Mouse (Mus musculus) CH12.LX (cell line): ENCODE results near the gene Snrnp200.

Experiments used
- BHLHE40 ChIP-seq: IDR thresholded peaks from 2 replicates; pipeline ENCODE4 v1.6.1; 2011; ENCODE audit warnings: mild to moderate bottlenecking, low read depth, low read length, improper control_type of control experiment
- CHD1 ChIP-seq: IDR thresholded peaks from 2 replicates; pipeline ENCODE4 v1.6.1; 2012; ENCODE audit warnings: low read depth, low read length, improper control_type of control experiment, inconsistent platforms
- CTCF ChIP-seq, 2 experiments: IDR thresholded peaks in 1 of 2; conservative IDR thresholded peaks in 1 of 2; 2 replicates each; pipeline ENCODE4 v1.5.1; 2011 to 2012; ENCODE audit warnings: low read depth in 2 of 2, low read length in 2 of 2, improper control_type of control experiment in 1 of 2, inconsistent platforms in 1 of 2, mild to moderate bottlenecking in 1 of 2, moderate library complexity in 1 of 2
- EP300 ChIP-seq: IDR thresholded peaks from 2 replicates; pipeline ENCODE4 v1.6.1; 2011; ENCODE audit warnings: low read length, improper control_type of control experiment
- KAT2A ChIP-seq: IDR thresholded peaks from 2 replicates; pipeline ENCODE4 v1.6.1; 2012; ENCODE audit warnings: low read length, improper control_type of control experiment, inconsistent platforms; ENCODE audit not compliant: insufficient replicate concordance
- MAX ChIP-seq: IDR thresholded peaks from 2 replicates; pipeline ENCODE4 v1.6.1; 2011; ENCODE audit warnings: low read length, improper control_type of control experiment
- MEF2A ChIP-seq: IDR thresholded peaks from 2 replicates; pipeline ENCODE4 v1.6.1; 2014; ENCODE audit warnings: low read depth, mild to moderate bottlenecking, inconsistent platforms, low read length, improper control_type of control experiment, borderline replicate concordance
- MYC ChIP-seq: IDR thresholded peaks from 2 replicates; pipeline ENCODE4 v1.6.1; 2011; ENCODE audit warnings: low read depth, mild to moderate bottlenecking, improper control_type of control experiment, low read length
- NELFE ChIP-seq: IDR thresholded peaks from 2 replicates; pipeline ENCODE4 v1.6.1; 2011; ENCODE audit warnings: low read depth, low read length, improper control_type of control experiment
- PAX5 ChIP-seq: IDR thresholded peaks from 2 replicates; pipeline ENCODE4 v1.6.1; 2012; ENCODE audit warnings: low read length, inconsistent platforms, mixed read lengths
- POLR2A ChIP-seq: IDR thresholded peaks from 2 replicates; pipeline ENCODE4 v1.6.1; 2011; ENCODE audit warnings: low read depth, mild to moderate bottlenecking, improper control_type of control experiment, low read length
- POLR2AphosphoS2 ChIP-seq: IDR thresholded peaks from 2 replicates; pipeline ENCODE4 v1.6.1; 2011; ENCODE audit warnings: low read depth, low read length, improper control_type of control experiment
- USF1 ChIP-seq: IDR thresholded peaks from 2 replicates; pipeline ENCODE4 v1.6.1; 2014; ENCODE audit warnings: low read depth, mild to moderate bottlenecking, inconsistent platforms, low read length, improper control_type of control experiment
- USF2 ChIP-seq: conservative IDR thresholded peaks from 2 replicates; pipeline ENCODE4 v1.6.1; 2011; ENCODE audit warnings: low read depth, low read length, improper control_type of control experiment

- TF ChIP-seq PAX5 (no peak), BHLHE40 (no peak), USF1 (no peak), CTCF (conservative IDR thresholded peaks at IDR 0.05 in 1 of 2, IDR thresholded peaks at IDR 0.05 in 1 of 2; ENCODE audit: low read depth in 2 of 2, low read length in 2 of 2) (peak in 1 of 2 experiments; percentile 34; a peak in 1 of 4 replicates), POLR2A (no peak), MEF2A (no peak), MAX (no peak), KAT2A (no peak), USF2 (no peak), CHD1 (no peak), MYC (no peak), NELFE (no peak), EP300 (no peak), POLR2AphosphoS2 (no peak)
Observed at GRCm38 (mm10) chr2:127267854-127268253, 59.7 kb downstream of the Snrnp200 start.
